Mouse (Mus musculus): ENCODE results near the gene Sqor.

- no peak for TF ChIP-seq POLR2A (IDR thresholded peaks at IDR 0.05; ENCODE audit: control insufficient read depth, extremely low read depth, insufficient read depth, low read length, poor library complexity)
- no peak for TF ChIP-seq CTCF (IDR thresholded peaks at IDR 0.05; ENCODE audit: borderline replicate concordance, control insufficient read depth, extremely low read depth, insufficient read depth, low read length, poor library complexity)
These were observed 90.3 kb downstream of the Sqor start for GRCm38 (mm10) chr2:122855354-122855753.

All from thymus, adult 2 months (tissue).